Mouse (Mus musculus): ENCODE results near the gene Cep350. TPM values are rescaled to one million over a fixed set of nuclear protein-coding genes. Genes with fewer than 3 reads are reported as not detected.

Gene Cep350
- total RNA-seq, 4 experiments from 2014 or later = 50.2 to 55.9 (median 50.4) TPM

DNA sequence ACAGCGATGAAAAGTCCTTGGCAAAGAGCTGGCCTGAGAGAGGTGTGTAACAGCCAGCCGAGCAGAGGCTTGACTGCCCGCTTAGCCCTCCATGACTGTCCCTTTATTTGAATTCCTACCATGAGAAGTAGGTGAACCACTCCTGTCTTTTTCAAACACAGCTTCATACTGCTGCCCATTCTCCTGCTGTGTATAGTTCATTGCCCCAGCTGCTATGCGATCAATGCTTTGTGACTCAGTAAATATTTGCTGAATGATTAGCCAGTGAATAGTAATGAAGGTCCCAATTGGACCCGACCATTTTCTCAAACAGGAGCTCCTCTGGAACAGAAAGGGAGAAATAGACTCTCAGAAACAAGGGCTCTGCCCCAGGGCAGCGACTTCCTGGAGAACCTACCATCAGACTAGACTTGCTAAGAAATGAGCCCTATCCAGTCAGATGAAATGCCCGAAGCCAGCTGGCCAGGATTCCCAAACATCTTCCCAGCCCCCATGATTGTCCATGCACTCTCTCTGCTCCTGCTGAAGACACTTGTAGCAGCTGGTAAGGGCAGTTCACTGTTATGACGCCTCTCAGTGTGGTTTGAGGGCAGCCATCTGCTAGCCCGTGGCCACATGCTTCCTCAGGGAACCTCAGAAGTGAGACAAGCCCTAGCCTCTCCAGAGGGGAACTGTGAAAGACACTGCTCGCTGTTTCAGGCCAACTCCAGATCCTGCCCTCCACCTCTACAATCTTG lies 163.2 kb downstream of the Cep350 start:
- no peak for DNase-seq (ENCODE audit: low spot score in 2 of 2)

DNA sequence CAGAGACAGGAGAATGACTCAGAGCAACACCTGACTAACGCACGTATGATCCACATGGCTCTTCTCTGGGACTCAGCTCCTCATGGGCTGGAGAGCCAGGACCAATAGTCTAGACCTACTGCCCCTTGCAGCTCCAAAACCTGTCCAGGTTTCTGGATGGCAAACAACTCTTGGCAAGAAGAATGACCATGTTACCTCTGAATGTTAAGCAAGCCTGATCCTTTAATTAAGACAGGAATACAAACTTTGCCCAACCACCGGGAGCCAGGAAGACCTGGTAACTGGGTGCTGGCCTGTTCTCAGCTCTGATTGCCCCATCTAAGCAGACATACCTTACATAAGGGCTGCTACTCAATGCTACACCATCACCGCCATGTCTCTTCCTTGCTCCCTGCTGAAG lies 164.8 kb downstream of the Cep350 start:
- DNase-seq (ENCODE audit: low spot score in 2 of 2) = no peak

DNA sequence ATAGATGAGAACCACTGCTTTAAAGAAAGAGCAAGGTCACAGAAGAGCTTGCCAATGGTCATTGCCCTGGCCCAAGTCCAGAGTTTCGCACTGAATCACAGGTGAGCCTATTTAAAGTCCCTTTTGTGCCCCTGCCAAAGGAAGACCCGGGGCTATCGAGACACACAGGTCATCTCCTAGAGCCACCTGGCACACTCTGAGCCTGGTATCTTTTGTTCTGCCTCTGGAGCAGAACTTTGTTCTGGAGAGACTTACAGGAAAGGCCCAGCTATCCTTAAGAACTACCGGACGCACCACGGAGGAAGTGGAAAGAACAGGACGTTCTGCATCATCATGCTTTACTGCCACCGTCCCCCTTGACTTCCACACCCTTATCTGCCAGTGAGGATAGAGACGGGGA lies 167.4 kb downstream of the Cep350 start:
- no peak for DNase-seq (ENCODE audit: low spot score in 2 of 2)

DNA sequence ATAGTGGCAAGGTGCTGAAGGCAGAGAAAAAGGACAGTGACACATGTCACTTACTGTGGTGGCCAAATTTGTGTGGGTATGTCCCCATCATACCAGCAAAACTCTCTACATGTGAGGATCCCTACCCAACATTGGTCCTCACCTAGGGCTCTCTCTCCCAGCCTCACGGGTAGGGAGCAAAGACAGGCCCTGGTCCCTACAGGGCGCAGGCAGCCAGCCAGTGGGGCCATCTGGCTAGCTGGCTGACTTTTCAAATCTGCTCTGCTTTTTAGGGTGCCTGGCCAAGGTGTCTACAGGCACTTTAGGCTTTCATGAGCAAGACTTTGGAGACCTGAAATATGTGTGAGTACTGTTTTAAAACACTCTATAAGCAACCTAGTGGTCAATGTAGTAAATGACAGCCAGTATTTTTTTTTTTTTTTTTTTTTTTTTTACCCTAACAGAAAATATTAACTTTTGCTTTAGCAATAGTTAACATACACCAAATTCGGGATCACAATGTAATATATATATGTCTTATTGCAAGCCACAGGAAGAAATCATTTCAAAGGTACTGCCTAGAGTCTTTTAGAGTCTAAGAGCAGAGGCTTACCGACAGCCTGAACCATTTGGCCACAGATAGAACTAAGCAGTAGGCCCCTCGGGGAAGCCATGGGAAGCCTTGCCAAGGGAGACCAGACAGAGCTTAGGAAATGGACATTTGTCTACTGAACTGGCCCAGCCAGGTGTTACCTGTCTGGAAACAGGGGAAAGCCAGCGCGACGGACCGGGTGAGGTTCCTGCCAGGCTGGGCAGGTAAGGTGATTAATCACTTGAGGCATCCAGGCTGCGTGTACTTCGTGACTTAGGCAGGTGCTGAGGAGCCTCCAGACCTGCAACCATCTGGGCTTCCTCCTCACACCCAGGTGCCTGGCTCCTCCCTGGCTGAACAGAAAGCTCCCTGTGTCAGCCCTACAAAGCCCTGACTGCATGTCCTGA lies 171.8 kb downstream of the Cep350 start:
- no peak for DNase-seq (ENCODE audit: low spot score in 2 of 2)

DNA sequence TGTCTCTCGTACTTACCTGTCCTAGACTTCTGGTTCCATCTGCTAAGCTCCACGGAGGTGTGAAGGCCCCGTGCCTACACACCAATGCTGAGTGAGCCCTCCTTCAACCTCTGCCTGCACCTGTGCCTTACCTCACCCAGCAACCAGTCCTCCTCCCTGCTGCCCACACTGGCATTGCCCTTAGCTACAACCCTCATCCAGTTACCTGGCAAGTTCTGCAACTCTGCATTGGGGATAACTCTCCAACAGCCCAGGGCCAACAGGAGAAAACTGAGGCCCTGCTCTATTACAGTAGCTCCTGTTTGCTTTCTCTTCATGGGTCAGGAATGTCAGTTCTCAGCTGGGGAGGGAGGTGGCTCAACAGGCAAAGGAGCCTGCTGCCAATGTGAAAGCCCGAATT lies 175.1 kb downstream of the Cep350 start:
- no peak for DNase-seq (ENCODE audit: low spot score in 2 of 2)

DNA sequence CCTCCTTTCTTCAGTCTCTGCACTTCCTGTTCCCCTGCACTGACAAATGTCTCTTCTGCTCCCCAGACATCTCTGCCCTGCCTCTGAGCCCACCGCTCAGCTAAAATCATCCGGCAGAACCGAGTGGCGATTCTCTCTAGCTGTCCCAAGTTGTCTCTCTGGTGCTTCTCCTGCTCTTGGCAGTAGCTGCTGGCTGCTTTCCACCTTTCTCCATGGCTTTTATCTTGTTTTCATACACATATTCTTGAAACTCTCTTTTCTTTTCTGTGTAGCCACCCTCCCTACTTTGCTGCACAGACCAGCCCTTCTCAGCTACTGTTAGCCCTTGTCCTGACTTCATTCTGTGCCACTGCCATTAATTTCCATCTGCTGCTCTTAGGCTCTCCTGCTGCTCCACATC lies 175.6 kb downstream of the Cep350 start:
- no peak for DNase-seq (ENCODE audit: low spot score in 2 of 2)

DNA sequence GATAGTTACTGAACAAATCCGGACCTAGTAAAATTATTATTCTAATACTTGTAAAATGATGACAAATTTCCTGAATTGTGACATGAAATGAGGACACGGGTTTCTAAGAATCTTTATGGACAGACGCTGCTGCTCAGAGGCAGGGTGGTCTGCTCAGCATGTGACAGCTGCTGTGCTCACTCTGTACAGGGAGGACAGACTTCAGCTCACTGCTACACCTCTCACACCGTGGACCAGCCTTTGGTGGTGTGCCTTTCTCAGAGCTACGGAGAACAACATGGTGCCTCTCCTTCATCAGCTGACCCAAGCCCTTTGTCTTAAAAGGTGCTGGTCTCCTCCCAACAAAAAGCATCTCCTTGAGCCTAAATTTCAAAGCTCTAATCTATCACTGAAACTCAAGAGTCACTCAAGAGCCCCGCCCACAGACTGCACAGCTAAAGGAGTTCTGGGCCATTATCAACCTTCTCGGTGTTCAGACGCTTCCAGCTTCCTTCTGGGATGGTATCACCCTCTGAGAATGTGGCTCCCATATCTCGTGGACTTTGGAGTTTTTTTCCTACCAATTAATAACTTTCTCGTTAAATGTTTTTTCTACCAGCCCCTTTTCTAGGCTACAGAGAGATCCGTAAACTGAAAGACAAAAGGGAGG lies 176.2 kb downstream of the Cep350 start:
- DNase-seq (ENCODE audit: low spot score in 2 of 2) = no peak

DNA sequence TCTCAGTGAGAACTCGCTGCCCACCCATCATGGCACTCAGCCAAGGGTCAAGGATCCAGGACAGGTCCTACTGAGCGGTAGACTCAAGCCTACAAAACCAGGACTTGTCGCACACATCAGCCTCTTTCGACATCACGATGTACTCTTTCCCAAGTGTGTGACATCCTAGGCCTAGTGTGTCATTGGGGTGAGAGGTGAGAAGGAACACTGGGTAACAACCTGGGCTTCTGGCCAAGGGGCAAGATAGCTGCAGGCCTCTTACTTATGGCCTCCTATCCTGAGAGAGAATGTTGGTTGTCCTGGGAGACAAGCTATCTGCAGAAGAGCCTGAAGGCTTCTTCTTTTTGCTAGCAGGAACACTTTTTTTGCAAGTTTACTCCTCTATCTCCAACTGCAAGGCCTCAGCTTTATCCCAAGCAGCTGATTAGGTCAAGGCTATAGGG lies 177.2 kb downstream of the Cep350 start:
- DNase-seq (ENCODE audit: low spot score in 2 of 2) = no peak

Other genes with a start within 250 kb of the Cep350 start
- gene Lhx4, start 221.6 kb downstream of the Cep350 start, total RNA-seq (2022) = not detected
- 10 to 100 TPM; 31.0 to 35.7 (median 33.3) TPM for gene Qsox1, start 160.4 kb downstream of the Cep350 start, total RNA-seq (2022)
- 10 to 100 TPM; 42.4 to 47.1 (median 46.4) TPM for gene Tor1aip2, start 62.1 kb upstream of the Cep350 start, total RNA-seq (2022)
- gene Tor1aip1, start 63.2 kb upstream of the Cep350 start, total RNA-seq (2022) = 10 to 100 TPM; 31.6 to 35.0 (median 34.9) TPM
- 1 to 10 TPM; 6.9 to 8.0 (median 7.4) TPM for gene Fam163a, start 231.8 kb upstream of the Cep350 start, total RNA-seq (2022)

Data from left cerebral cortex, adult 8-10 months (tissue).